Mouse (Mus musculus) kidney, postnatal 4 days (tissue): ENCODE results near the gene Spag17.

Experiments
- DNase-seq, 2 experiments: peaks; one replicate each; pipeline ENCODE4 v3.0.0; 2021; ENCODE audit warnings: mixed read lengths in 2 of 2

Gene Spag17

DNA sequence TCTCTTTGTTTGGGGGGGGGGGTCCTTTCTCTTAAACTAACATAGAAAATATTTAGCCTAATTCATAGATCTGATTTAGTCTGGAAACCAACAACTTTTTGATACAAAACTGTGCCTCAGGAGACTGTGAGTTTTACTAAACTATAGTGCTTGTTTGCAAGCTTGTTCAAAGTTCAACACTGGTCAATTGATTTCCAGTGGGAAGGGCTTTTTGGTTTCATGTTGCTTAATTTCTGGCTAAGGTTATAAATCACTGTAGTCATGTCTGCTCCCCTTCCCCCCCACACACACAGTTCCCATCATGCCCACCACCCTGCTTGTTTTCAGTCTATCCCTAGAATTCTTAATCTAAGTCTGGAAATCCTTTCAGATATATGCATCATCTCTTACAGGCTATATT is 279.8 kb downstream of the Spag17 start:
- no peak for DNase-seq

- DNase-seq = no peak
These were observed 290.8 kb downstream of the Spag17 start for GRCm38 (mm10) chr3:100176031-100176430.

- no peak for DNase-seq
These were observed 295.3 kb downstream of the Spag17 start for GRCm38 (mm10) chr3:100180471-100180870.

DNA sequence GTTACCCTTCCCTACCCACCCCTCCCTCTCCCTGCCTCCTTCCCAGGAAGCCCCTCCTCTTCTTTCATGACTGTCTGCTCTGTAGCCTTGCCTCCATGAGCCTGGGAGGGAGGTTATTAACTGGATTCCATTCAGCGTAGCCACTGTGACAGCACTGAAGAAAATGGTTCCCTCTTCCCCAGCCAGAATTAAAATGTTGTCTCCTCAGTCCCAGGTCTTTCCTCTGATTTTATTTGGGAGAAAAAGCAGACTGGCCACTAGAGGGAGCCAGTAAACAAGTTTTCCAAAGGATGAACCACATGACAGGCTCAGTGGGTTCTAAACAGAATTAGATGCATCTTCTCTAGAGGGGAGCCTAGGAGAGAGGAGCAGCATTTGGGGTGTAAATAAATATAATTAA is 304.2 kb downstream of the Spag17 start:
- peak; percentile 56 to 70 for DNase-seq

- no peak for DNase-seq
These were observed 304.7 kb downstream of the Spag17 start for GRCm38 (mm10) chr3:100189861-100190260.
